Mouse (Mus musculus) kidney, postnatal 14 days (tissue): ENCODE measurements at regions not wholly inside any gene's neighbourhood (a gene's known extent, or its start where the extent isn't known, plus 50 kb on each side); places are given as distances from the start of the nearest gene placed in this dataset.

ENCODE experiments used
- DNase-seq: peaks from one replicate; pipeline ENCODE4 v3.0.0; 2022; ENCODE audit warnings: mixed read lengths

DNA sequence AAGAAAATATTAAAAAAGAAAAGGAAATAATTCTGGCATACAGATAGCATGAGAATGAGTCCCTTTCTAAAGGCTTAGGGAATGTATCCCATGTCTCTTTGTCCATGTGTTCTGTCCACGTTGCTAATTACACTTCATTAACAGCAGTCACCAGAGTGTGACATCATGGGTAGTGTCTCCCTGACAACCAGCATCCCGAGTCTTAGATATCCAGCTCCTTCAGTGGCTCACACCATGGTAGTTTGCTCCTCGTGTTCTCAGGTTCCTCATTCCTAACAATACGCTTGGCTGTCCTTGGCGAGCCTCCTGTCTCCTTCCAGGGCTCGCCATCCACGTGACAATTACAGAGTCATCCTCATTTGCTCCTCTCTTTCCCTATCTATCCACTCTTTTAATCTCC lies 388.1 kb upstream of the Dynlrb2 start:
- DNase-seq = no peak

- peak; percentile 81 for DNase-seq
These were observed 388.9 kb upstream of the Dynlrb2 start for GRCm38 (mm10) chr8:116115811-116116372.

DNA sequence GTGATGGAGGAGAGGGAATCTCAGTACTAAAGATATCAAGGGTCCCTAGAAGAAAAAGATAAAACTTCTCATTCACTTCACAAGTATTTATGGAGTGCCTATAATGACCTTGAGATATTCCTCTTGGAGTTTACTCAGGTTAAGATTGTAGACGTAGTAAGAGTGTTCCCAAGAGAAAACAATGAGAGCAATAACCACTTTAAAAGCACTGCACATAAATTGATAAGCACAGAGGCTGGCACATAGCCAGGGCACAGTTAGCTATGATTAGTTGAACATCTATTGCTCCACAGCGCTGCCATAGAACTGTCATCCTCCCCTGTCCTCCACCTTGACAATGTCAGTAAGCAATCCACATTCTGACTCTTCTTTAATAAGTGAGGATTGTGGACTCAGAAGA lies 389.8 kb upstream of the Dynlrb2 start:
- no peak for DNase-seq

- DNase-seq = peak; percentile 65
These were observed 390.3 kb upstream of the Dynlrb2 start for GRCm38 (mm10) chr8:116114502-116114901.

DNA sequence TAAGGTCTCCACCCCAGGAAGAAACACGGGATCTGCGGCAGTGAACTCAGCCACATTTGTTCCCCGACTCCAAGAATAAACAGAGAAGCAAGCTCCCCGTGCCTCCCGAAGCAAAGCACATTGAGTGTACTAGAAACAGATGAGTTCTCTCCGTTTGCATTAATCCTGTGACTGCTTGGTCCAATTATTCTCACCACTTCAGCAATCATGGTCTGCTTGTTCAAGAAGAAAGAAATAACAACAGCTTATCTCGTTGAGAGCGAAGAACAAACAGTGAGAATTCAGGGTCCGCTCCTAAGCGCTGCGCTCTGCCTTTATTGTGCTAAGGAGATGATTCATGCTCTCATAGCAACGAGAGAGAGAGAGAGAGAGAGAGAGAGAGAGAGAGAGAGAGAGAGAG lies 393.6 kb upstream of the Dynlrb2 start:
- no peak for DNase-seq

DNA sequence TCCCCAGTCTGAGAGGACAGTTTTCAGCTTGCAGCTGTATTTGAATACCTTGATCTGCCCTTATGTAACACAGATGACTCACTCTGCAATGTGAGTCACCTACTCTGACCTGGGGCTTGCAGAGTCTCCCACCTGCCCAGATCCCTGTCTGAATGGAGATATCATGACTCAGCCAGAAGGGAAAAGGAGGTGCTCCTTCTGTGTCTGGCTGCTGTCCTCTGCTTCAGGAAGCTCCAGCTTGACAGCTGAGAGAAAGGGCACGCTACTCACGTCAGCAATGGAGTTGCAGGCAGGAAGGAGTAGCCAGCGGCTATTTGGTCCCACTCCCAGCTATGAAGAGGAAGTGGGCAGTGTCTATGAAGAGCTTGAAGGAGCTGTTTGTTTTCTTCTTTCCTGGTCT lies 389.1 kb upstream of the Maf start:
- peak; percentile 64 for DNase-seq

DNA sequence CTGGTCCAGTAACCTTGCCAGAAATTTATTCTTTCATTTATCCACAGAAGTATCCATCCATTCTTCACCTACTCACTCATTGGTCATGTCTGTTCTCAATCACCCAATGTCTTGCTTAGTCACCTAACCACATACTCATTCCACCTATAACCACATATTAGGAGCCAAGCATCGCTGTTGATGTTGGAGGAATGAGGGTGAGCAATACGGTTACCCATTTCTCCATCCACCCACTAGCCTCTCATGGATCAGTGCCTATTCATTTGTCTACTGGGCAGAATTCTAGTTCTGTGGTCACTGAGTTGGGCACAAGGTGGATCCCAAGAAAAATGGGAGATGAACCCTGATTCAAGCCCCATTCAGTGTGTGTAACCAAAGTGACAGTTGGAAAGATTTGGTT lies 375.6 kb upstream of the Maf start:
- no peak for DNase-seq

DNA sequence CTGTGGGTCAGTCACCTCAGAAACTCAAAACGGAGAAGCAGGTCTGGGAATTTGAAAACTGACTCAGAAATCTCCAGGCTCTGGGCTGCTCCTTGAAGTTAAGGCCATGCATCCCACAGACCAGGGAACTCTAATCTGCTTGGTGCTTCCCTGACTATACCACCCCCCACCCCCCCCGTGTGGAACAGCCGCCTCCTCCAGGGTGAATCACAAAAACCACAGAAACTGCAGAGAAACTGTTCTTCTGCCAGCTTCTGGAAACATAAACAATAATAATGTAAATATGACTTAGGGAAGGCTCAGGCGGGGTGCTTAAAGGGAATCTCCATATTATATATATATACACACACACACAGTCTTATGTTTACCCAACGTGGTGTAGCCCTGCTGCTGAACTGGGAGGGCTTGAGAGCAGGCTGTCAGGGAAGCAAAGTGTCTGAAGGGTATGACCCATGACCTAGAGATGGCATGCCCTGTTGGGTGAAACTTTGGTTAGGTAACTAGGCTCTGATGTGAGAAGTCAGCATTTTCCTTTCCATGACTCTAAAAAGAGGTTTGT lies 371.3 kb upstream of the Maf start:
- DNase-seq = no peak

GRCm38 (mm10) chr8:116071497-116071896 lies 363.9 kb upstream of the Maf start:
- no peak for DNase-seq

- no peak for DNase-seq
These were observed 361.9 kb upstream of the Maf start for GRCm38 (mm10) chr8:116069538-116069937.

GRCm38 (mm10) chr8:116067978-116068375 lies 360.4 kb upstream of the Maf start:
- DNase-seq = no peak

GRCm38 (mm10) chr8:116067182-116067977 lies 359.8 kb upstream of the Maf start:
- no peak for DNase-seq

DNA sequence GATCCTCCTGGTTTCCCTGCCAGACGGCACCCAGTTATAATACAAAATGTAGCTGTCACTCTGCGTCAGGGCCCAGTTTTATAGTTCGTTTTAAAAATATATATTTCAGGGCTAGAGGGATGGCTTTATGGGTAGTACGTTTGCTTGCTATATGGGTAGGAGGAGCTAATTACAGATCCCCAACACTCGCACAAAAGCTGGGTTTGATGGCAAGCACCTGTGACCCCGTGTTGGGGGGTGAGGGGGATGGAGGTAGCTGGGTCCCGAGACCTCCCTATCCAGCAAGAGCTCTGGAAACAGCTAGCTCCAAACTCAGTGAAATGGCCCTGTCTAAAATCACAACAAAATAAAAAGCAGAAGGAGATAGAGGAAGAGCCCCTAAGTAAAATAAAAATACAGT lies 358.3 kb upstream of the Maf start:
- DNase-seq = no peak

DNA sequence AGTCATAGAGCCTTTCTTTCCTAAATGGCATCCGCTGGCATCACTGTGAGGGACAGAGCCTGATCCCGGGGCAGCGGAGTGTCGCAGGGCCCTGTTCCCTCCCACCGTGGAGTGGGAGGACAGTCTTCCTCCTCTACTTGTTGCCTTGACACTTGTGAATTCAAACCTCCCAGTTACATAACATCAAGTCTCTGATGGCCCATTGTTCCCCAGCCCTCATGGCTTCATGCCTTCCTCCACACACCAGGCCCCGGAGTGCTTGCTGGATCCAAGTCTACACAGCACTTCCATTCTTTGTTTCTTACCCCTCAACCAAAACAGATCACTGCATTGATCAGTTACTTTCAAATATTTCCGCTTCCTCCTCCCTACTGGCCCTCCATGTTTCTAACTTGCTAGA lies 357.7 kb upstream of the Maf start:
- no peak for DNase-seq

- no peak for DNase-seq
These were observed 357.0 kb upstream of the Maf start for GRCm38 (mm10) chr8:116064562-116064961.

- DNase-seq = peak; percentile 29
These were observed 355.9 kb upstream of the Maf start for GRCm38 (mm10) chr8:116063541-116063940.

GRCm38 (mm10) chr8:116053483-116053882 lies 345.9 kb upstream of the Maf start:
- DNase-seq = no peak

- no peak for DNase-seq
These were observed 345.4 kb upstream of the Maf start for GRCm38 (mm10) chr8:116053043-116053442.

GRCm38 (mm10) chr8:116048480-116048879 lies 340.9 kb upstream of the Maf start:
- no peak for DNase-seq

- no peak for DNase-seq
These were observed 339.3 kb upstream of the Maf start for GRCm38 (mm10) chr8:116046859-116047258.

DNA sequence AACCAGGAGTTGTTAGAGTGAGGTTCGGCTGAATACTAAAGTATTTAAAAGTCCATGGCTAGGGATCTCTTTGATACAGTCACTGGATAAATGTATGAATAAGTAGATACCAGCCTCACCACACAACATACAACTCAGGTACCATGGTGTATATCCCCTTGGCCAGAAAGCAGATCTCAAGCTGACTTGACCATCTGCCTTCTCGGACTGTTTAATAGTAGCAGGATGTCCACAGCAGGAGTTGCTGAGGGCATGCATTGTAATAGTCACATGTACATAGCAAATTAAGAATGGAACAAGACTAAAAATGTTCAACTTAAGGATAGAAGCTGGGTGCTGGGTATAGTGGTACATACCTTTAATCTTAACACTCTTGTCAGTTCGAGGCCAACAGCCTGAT lies 337.9 kb upstream of the Maf start:
- no peak for DNase-seq

DNA sequence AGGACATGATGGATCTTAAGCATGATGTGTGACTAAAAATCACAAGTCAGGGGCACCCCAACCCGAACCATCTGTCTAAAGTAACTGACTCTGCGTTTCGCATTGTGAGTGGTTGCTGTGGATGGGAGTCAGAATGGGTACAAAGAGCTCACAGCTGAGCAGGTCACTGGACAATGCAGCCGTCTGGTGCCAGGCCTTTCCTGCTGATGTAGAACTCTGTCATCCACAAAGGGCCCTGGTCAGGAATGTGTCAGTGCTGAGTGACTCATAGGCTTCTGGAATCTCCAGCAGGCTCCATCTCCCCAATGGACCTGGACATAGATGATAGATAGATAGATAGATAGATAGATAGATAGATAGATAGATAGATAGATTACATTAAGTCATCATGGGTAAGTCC lies 335.8 kb upstream of the Maf start:
- no peak for DNase-seq

- DNase-seq = no peak
These were observed 323.4 kb upstream of the Maf start for GRCm38 (mm10) chr8:116030966-116031365.

- no peak for DNase-seq
These were observed 317.7 kb upstream of the Maf start for GRCm38 (mm10) chr8:116025321-116025720.

DNA sequence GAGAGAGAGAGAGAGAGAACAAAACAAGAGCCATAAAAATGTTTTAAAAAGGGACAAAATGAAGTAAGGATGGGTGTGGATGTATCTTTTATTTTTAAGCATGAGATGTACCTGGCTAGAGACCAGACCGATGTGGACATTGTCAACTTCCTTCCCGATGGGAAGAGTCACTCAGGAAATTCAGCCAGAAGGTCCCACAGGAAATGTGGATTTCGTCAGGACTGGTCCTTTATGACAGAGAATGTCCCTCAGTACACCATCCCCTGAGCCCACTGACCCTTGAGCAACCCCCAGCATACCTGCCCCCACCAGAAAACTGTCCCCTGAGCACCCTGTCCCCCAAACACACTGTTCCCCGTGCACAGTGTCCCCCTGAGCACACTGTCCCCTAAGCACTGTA lies 317.2 kb upstream of the Maf start:
- peak; percentile 28 for DNase-seq
